Mouse (Mus musculus) neural tube, embryonic 10.5 days (tissue): ENCODE data around the gene Rpl21.
A peak's percentile ranks its signal among the peaks of the same experiment; 100 is the strongest.
"Not testable (repeated sequence)": the region's sequence is repeated elsewhere in the genome, so short reads cannot be mapped to it uniquely, and the experiment has no call there.

Experiments used
- DNase-seq: peaks from one replicate; pipeline ENCODE4 v3.0.0-alpha.2; 2017; ENCODE audit warnings: low spot score; ENCODE audit errors: extremely low spot score

The Rpl21 gene

DNA sequence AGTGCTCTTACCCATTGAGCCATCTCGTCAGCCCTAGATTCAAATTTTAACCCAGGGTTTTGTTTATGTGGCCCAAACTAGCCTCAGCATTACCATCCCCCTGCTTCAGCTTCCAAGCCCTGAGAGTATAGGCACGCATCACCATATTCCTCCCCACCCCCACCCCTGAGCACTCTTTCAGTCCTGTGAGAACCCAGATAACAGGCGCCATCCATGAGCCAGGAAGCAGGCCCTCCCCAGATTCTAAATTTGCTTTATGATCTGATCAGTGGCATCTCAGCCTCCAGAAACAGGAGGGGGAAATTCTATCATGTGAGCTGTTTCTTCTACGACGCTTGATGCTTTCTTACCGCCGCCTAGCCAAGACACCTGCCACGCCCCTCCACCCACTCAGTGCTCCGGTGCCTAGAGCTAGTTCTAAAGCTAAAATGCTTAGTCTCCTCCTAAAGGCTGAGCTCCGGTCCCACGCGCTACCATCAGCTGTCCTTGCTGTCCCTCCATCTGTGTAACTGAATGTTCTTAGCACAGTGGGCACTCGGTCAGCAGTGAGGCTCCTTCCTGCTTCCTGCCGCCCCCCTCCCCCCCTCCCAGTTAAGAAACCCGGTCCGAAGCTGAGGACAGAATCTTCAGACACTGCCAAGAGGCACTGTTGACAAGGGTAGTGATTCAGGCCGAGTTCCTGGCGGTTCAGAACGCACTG is 34.7 kb downstream of the Rpl21 start:
- DNase-seq, result peak; percentile 29

DNA sequence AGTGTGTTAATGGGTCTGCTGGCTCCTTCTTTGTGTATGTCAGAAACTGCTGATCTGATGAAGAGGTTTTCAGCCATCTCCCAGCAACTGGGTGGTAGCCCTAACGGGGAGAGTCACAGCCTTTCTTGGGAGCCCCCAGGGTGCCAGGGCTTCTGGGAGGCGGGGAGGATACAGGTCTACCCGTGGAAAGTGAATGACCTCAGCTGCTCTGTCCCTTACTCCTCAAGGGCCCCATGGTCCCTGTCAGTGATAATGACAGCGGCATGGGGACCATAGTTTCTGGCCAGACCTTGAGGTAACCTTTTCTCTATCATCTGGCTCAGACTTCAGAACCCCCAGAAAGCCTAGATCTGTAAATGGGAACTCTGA is 35.2 kb downstream of the Rpl21 start:
- DNase-seq, result no peak

DNA sequence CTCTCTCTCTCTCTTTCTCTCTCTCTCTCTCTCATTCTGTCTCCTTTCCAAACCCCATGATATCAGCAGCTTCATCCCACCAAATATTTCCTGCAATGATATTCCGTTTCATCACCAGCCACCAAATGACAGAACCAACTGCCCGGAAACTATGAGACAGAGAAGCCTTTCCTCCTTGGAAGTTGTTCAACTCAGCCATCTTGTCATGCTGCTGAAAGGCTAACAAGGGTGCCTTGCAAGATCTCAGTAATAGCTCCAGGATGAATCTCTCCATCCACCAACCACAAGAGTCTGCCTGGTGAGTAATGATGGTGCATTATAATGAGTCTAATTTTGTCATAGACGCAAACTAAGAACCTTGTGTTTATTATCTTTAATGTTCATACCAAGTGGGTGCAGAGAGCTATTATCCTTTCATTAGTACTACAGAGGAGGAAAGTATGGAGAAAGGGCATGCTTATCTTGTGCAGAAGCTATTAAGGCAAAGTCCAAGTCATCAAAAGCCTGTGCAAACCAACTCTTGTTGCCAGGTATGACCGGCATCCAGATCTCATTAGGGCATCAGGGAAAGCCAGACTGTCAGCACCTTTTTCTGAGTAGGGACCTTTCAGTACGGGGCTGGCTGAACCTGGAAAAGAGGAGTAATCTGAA is 40.4 kb downstream of the Rpl21 start:
- no peak for DNase-seq

DNA sequence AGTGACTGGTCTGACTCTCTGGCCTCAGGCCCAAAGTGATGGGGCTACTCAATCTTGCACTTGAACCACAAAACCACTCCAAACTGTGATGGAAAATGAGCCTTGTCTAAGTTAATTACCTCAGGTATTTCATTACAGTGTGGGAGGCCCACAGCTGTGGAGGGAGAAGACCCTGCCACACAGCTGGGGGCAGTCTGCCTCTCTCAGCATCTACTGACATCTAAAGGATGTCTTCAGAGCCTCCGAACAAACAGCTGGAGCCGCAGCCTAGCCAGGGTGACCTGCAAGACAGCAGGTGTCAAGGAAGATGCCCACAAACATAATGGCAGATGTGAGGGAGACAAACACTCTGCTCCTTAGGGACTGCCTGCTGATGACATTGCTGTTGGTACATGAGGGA is 43.3 kb downstream of the Rpl21 start:
- no peak for DNase-seq

DNA sequence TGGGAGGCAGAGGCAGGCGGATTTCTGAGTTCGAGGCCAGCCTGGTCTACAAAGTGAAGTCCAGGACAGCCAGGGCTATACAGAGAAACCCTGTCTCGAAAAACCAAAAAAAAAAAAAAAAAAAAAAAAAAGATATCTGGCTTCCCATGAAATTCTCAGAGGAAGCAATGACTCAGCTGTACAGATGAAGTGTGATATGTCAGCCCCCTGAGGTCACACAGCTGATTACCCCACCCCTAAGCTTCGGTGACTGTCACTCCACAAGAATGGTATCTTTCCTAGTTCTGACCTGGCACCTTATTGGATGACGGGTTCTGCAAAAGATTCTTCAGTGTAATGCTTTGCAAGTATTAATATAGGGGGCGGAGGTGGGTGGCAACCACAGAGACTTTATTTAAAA is 45.2 kb downstream of the Rpl21 start:
- not testable (repeated sequence) for DNase-seq

DNA sequence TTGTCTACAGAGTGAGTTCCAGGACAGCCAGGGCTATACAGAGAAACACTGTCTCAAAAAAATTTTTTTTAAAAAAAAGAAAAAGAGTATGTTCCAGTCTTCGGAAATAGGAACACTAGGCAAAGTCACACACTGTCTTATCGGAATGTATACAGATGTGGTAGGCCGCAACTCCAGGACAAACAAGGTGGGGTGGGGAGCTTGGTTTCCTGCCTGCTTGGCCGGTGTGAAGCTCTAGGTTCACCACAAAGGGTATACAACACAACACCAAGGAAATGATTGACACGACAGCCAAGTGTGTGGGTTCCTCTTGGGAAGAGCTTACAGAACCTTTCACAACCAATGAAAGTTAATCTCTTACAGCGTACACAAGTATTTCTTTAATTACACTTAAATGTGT is 49.6 kb downstream of the Rpl21 start:
- DNase-seq, result no peak

DNA sequence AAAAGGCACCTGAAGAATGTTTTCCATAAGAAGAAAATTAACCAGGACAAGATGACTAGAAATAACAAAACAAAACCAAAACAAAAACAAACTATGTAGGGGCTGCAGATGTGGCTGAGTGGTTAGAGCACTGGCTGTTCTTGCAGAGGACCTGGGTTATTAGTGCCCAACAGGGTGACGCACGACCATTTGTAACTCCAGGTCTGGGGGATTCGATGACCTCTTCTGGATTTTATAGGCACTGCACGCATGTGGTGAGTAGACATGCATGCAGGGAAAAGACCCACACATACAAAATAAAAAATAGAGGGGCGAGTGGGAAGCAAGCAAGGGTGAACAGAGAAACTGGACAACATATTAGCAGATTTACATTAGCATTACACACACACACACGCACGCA is 50.4 kb downstream of the Rpl21 start:
- no peak for DNase-seq

DNA sequence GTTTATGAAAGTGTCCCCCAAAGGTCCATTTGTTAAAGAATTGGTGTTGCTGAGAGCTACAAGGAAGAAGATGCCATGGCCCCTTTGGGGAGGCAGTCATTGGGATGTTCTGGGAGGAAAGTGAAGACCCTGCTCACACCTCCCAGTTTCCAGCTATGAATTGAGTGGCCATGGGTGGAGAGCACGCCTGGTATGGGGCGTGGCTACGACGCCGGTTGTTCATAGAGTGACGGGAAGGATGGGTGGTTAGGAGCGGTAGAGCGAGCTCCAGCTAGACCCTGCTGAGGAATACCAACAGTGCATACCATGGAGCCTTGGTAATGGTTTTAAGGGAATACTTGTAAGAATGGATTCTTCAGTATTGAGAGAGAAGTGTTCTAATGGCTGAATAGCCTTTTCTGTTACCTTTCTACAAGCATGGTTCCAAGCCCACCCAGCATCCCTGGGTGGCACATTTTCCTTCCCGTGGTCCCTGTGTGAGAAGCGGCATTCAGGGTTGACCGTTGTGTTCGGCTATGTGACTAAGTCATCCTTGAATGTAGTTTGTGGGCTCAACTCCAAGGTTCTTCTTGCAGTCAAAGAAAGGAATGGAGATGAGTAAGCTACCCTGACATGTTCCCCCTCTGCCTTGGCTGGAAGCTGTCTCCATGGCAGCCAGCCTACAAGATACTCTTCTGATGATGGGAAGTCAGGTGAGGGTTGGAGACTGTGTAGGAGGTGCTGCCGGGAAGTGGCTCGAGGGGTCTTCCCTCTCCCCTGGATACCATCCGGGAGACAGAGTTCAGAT is 51.0 kb downstream of the Rpl21 start:
- DNase-seq, result no peak
